Mouse (Mus musculus) G1E (cell line): ENCODE data around the gene Gdf3. TPM values are rescaled to one million over a fixed set of nuclear protein-coding genes. Genes with fewer than 3 reads are reported as not detected.

Experiments used
- ATAC-seq: 2 replicates; pipeline ENCODE4 v1.8.0; 2016; ENCODE audit warnings: mild to moderate bottlenecking; ENCODE audit not compliant: insufficient number of reproducible peaks, poor library complexity, low FRiP score, severe bottlenecking; ENCODE audit errors: extremely low read depth
- DNase-seq: peaks from one replicate; pipeline ENCODE4 v3.0.0; 2012; ENCODE audit warnings: low spot score
- H3K27me3 ChIP-seq: 2 replicates; pipeline ENCODE4 v1.6.1; 2012; ENCODE audit warnings: mild to moderate bottlenecking, low read length, inconsistent platforms; ENCODE audit not compliant: insufficient read depth
- H3K36me3 ChIP-seq: replicated peaks from 2 replicates; pipeline ENCODE3; 2012; ENCODE audit warnings: mild to moderate bottlenecking, inconsistent platforms
- H3K4me1 ChIP-seq: 2 replicates; pipeline ENCODE4 v1.6.1; 2012; ENCODE audit warnings: low read depth, low read length, inconsistent platforms, mixed read lengths; ENCODE audit not compliant: insufficient read depth
- H3K4me3 ChIP-seq: 2 replicates; pipeline ENCODE4 v1.5.1; 2012; ENCODE audit warnings: low read depth, mild to moderate bottlenecking, inconsistent platforms, low read length, moderate library complexity, mixed read lengths
- H3K9me3 ChIP-seq: replicated peaks from 2 replicates; pipeline ENCODE4 v1.6.1; 2012; ENCODE audit warnings: inconsistent platforms
- CTCF ChIP-seq: IDR thresholded peaks from 2 replicates; pipeline ENCODE4 v1.5.1; 2012; ENCODE audit warnings: low read depth, low read length, inconsistent platforms, mixed read lengths
- GATA1 ChIP-seq: IDR thresholded peaks from 2 replicates; pipeline ENCODE4 v1.6.1; 2012; ENCODE audit warnings: borderline replicate concordance, low read length, inconsistent platforms, mixed read lengths
- GATA2 ChIP-seq: IDR thresholded peaks from 2 replicates; pipeline ENCODE4 v1.6.1; 2012; ENCODE audit warnings: low read depth, low read length, inconsistent platforms, borderline replicate concordance
- POLR2AphosphoS5 ChIP-seq: IDR thresholded peaks from 2 replicates; pipeline ENCODE4 v1.6.1; 2012; ENCODE audit warnings: low read depth, low read length, inconsistent platforms; ENCODE audit not compliant: insufficient replicate concordance
- TAL1 ChIP-seq: conservative IDR thresholded peaks from 2 replicates; pipeline ENCODE4 v1.6.1; 2012; ENCODE audit warnings: low read depth, low read length, inconsistent platforms, mixed read lengths
- polyA plus RNA-seq: library from polyadenylated mRNA; stranded (reverse); fragments of >175 nt; gene quantifications from 2 replicates; pipeline ENCODE4 v1.2.3, GENCODE M21; 2012
- total RNA-seq, 2 experiments: library from RNA; stranded (forward) in 1 of 2; stranded (reverse) in 1 of 2; fragments of 200-1000 nt in 1 of 2; fragments of >200 nt in 1 of 2; fragmentation: Nextera tagmentation in 1 of 2; gene quantifications; 2 replicates each; pipeline ENCODE4 v1.2.3; 2014 to 2017

The Gdf3 gene
- total and polyA plus RNA-seq, 3 experiments = 0.04 to 0.05 TPM; not detected in 1

DNA sequence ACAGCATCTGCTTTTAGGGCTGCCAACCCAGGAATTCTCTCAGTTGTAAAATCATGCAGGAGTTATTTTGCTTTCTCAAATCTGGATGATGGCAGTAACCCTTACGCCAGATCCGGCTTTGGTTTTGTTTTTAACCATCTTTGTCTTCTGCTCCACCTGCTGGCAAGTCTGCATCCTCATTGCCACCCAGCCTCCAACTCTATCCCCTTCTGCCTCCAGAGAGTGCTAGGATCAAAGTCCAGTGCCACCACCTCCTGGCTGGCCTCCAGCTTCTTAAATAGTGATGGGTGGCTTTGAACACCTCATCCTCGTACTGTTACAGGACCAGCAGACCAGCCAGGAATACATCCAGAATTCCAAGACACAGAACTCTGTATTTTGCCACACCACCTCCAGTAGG is 26.8 kb upstream of the Gdf3 start:
- DNase-seq = no peak

DNA sequence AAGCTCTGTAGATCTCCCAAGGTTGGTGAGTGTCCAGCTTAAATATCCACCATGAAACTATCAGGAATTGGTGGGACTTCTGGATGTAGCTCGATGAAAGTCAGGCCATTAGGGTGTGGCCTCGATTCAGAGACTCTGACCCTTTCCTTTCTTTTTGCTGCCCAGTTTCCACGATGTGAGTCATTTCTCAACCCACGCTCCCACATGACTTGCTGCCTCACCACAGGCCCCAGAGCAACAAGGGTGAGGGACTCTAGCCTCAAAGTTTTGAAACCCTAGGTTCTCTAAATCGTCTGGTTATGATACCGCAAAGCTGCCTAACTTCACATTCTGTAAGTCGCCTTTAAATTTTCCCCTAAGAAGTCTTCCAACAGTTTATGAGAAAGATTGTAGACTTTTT is 25.4 kb upstream of the Gdf3 start:
- DNase-seq = no peak
- Histone ChIP-seq H3K4me1 (no peaks in the 10 kb centered on the region), H3K36me3 (no peaks in the 10 kb centered on the region), H3K9me3 (no peaks in the 10 kb centered on the region), H3K4me3 (no peak overlapping the region), H3K27me3 (no peaks in the 10 kb centered on the region)
- TF ChIP-seq CTCF = no peak
- TF ChIP-seq GATA1 = no peak
- TF ChIP-seq TAL1 = no peak
- no peak for TF ChIP-seq POLR2AphosphoS5
- no peak for TF ChIP-seq GATA2
- no peak for ATAC-seq

More for the DNA sequence above, 26.8 kb upstream of the Gdf3 start:
- Histone ChIP-seq H3K27me3 (no peaks in the 10 kb centered on the region), H3K4me1 (no peaks in the 10 kb centered on the region), H3K36me3 (no peaks in the 10 kb centered on the region), H3K9me3 (no peaks in the 10 kb centered on the region), H3K4me3 (no peak overlapping the region)
- TF ChIP-seq TAL1 = no peak
- TF ChIP-seq GATA1 = no peak
- TF ChIP-seq POLR2AphosphoS5 = no peak
- TF ChIP-seq GATA2 = no peak
- TF ChIP-seq CTCF = no peak
- ATAC-seq = no peak

DNA sequence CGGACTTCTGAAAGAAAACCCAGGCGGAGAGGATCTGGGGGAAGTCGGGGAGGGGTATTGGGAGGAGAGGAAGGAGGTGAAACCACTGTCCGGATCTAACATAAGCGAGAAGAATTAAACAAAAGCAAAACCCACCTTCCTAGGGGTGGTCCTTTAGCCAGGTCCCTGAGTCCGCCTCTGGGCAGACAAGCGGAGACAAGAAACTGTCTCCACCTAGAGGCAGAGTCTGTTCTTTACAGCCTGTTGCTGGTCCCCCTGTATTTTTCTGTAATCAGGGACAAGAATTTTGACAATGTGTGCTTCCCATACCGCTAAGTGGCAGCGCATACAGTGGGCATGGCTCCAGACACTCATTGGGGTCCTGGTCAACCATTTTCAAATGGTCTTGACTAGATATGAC is 23.5 kb upstream of the Gdf3 start:
- ATAC-seq (no peak), DNase-seq (no peak)
- no peaks in the 10 kb centered on the region for H3K36me3 ChIP-seq
- H3K9me3 ChIP-seq = no peaks in the 10 kb centered on the region
- no peaks in the 10 kb centered on the region for H3K27me3 ChIP-seq
- TF ChIP-seq CTCF (no peak), GATA1 (no peak), POLR2AphosphoS5 (no peak), GATA2 (no peak), TAL1 (no peak)
- no peak overlapping the region for H3K4me3 ChIP-seq
- no peaks in the 10 kb centered on the region for H3K4me1 ChIP-seq

DNA sequence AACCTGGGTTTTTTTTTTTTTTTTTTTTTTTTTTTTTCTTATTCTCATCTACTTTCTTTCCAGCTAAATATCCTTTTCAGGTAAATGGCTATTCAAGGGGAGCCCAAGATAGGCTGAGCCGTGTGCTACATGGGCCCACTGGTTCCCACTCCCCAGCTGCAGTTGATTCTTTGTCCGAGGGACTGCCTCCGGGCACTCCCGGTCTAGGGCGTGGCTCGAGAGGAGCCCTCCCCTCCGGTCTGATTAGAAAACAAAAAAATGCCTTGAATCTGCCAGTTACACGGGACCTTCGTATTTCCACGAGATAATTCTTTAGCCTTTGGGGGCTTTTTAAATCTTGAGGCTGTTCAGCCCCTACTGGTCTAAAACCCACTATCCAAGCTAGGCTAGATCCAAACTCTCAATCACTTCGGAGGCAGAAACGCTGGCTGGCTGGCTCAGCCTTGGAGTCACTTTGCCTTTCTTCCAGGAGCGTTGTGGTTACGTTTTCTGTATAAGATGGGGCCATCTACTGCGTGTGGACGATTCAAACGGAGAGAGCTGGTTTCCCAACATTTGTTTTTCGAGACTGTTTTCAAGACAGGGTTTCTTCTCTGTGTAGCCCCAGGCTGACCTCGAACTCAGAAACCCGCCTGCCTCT is 17.7 kb upstream of the Gdf3 start:
- H3K4me1 ChIP-seq = no peaks in the 10 kb centered on the region
- TF ChIP-seq TAL1 = no peak
- no peak for TF ChIP-seq GATA2
- no peak for TF ChIP-seq POLR2AphosphoS5
- TF ChIP-seq CTCF = no peak
- TF ChIP-seq GATA1 = no peak
- H3K36me3 ChIP-seq = no peaks in the 10 kb centered on the region
- no peaks in the 10 kb centered on the region for H3K9me3 ChIP-seq
- no peaks in the 10 kb centered on the region; the same call in 1 of the 2 replicates for H3K27me3 ChIP-seq
- DNase-seq = no peak
- no peak for ATAC-seq
- no peak overlapping the region for H3K4me3 ChIP-seq

DNA sequence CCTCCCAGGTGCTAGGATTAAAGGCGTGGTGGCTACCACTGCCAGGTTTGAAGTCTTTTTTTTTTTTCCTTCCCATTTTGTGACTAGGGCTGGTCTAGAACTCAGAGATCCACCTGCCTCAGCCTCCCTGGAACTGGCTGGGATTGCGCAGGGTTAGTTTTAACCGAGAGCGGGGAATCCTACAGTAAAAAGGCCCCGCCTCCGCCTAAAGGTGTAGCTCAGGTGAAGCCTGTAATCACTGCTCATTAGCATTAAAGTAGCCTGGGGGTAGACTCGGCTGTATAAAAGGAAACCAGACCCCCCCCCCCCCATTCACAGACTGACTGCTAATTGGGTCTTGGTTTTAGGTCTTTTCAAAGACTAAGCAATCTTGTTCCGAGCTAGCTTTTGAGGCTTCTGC is 16.2 kb upstream of the Gdf3 start, which contains the start of gene Dppa3:
Gene Dppa3 (plus strand): TSS at position 301 of the 400 bp plus-strand sequence.
- TF ChIP-seq GATA1 (no peak), CTCF (no peak), GATA2 (no peak), POLR2AphosphoS5 (no peak), TAL1 (no peak)
- no peak within 1 kb of the TSS for H3K4me3 ChIP-seq
- DNase-seq (no peak), ATAC-seq (no peak)
- no peaks in the 10 kb centered on the region for H3K4me1 ChIP-seq
- no peaks in the 10 kb centered on the region; the same call in 1 of the 2 replicates for H3K27me3 ChIP-seq
- no peaks in the 10 kb centered on the region for H3K9me3 ChIP-seq
- no peaks in the 10 kb centered on the region for H3K36me3 ChIP-seq

DNA sequence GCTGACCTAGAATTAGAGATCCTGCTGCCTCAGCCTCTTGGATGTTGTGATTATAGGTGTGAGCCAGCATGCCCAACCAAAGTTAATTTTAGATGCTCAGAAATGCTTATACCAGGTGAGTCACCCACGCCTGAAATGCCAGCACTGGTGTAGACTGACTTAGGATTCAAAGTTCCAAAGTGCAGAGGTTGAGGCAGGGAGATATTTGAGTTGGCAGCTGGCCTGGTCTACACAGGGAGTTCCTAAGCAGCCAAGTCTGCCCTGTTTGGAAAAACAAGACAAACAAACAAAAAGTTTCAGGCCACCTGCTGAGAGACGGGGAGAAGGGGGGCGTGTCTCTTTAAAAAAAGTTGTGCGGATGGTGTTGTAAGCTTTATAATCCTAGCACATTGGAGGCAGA is 15.3 kb upstream of the Gdf3 start:
- Histone ChIP-seq H3K4me1 (no peaks in the 10 kb centered on the region), H3K4me3 (no peak overlapping the region), H3K27me3 (no peaks in the 10 kb centered on the region; the same call in 1 of the 2 replicates), H3K9me3 (no peaks in the 10 kb centered on the region), H3K36me3 (no peaks in the 10 kb centered on the region)
- TF ChIP-seq POLR2AphosphoS5 = no peak
- TF ChIP-seq GATA1 = no peak
- no peak for TF ChIP-seq CTCF
- TF ChIP-seq TAL1 = no peak
- no peak for TF ChIP-seq GATA2
- no peak for ATAC-seq
- no peak for DNase-seq

DNA sequence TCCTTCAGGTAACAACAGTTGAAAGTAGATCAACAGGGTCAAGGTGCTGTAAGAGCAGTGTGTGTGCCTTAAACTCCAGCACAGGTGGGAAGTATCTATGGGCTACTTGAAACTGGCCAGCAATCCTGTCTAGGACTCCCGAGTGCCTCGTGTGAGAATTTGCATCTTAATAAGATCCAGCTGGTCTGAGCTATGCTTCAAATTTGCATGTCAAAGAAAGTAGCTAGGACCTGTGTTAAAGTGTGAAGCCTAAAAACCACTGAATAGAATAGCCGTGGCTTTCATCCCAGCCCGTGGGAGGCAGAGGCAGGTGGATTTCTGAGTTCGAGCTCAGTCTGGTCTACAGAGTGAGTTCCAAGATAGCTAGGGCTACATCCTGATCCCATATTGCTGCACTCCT is 14.6 kb upstream of the Gdf3 start:
- no peaks in the 10 kb centered on the region for H3K36me3 ChIP-seq
- DNase-seq = no peak
- TF ChIP-seq CTCF = no peak
- no peak for TF ChIP-seq POLR2AphosphoS5
- TF ChIP-seq GATA2 = no peak
- no peak for TF ChIP-seq TAL1
- TF ChIP-seq GATA1 = no peak
- ATAC-seq = no peak
- H3K4me1 ChIP-seq = no peaks in the 10 kb centered on the region
- no peaks in the 10 kb centered on the region; the same call in 1 of the 2 replicates for H3K27me3 ChIP-seq
- no peak overlapping the region for H3K4me3 ChIP-seq
- no peaks in the 10 kb centered on the region for H3K9me3 ChIP-seq
